Mouse (Mus musculus) lung, postnatal 0 days (tissue): ENCODE results near the gene Btaf1. TPM values are rescaled to one million over a fixed set of nuclear protein-coding genes. Genes with fewer than 3 reads are reported as not detected.

Experiments used
- ATAC-seq: fragments of 200-750 bp; cut with Nextera tagmentation; 2 replicates; pipeline ENCODE4 v1.8.0; 2017; ENCODE audit warnings: moderate library complexity
- DNase-seq: peaks from one replicate; pipeline ENCODE4 v3.0.0-alpha.2; 2016; ENCODE audit warnings: low spot score
- H3K27ac ChIP-seq: fragments of 300-500 bp; sonication (generic); 2 replicates; pipeline ENCODE4 v1.5.1; 2014; ENCODE audit warnings: antibody characterized with exemption, mild to moderate bottlenecking, low read length, mixed read lengths
- H3K27me3 ChIP-seq: fragments of 300-500 bp; sonication (generic); replicated peaks from 2 replicates; pipeline ENCODE4 v1.6.1; 2014; ENCODE audit warnings: low read length, mixed read lengths; ENCODE audit not compliant: insufficient read depth
- H3K36me3 ChIP-seq: fragments of 300-500 bp; sonication (generic); 2 replicates; pipeline ENCODE4 v1.6.1; 2014; ENCODE audit warnings: low read length, mixed read lengths; ENCODE audit not compliant: insufficient read depth
- H3K4me1 ChIP-seq: fragments of 300-500 bp; sonication (generic); 2 replicates; pipeline ENCODE4 v1.6.1; 2014; ENCODE audit warnings: antibody characterized with exemption, low read depth, low read length, mixed read lengths; ENCODE audit not compliant: insufficient read depth
- H3K4me2 ChIP-seq: fragments of 300-500 bp; sonication (generic); replicated peaks from 2 replicates; pipeline ENCODE4 v1.6.1; 2014; ENCODE audit warnings: low read depth, mild to moderate bottlenecking, low read length, moderate library complexity, mixed read lengths
- H3K4me3 ChIP-seq: fragments of 300-500 bp; sonication (generic); 2 replicates; pipeline ENCODE4 v1.5.1; 2014; ENCODE audit warnings: low read depth, low read length
- H3K9ac ChIP-seq: fragments of 300-500 bp; sonication (generic); replicated peaks from 2 replicates; pipeline ENCODE4 v1.6.1; 2014; ENCODE audit warnings: low read depth, mild to moderate bottlenecking
- H3K9me3 ChIP-seq: fragments of 300-500 bp; sonication (generic); 2 replicates; pipeline ENCODE4 v1.6.1; 2016; ENCODE audit warnings: low read length, mixed read lengths
- CTCF ChIP-seq: IDR thresholded peaks from 2 replicates; pipeline ENCODE4 v1.5.1; 2016; ENCODE audit warnings: antibody characterized with exemption, mild to moderate bottlenecking
- EP300 ChIP-seq: IDR thresholded peaks from 2 replicates; pipeline ENCODE4 v1.6.1; 2016; ENCODE audit warnings: antibody characterized with exemption, mild to moderate bottlenecking, control low read depth
- WGBS: fragments of 180-500 bp; shearing (Covaris S2); extraction: QIAGEN DNeasy Blood & Tissue Kit; methylation state at CpG from one replicate; pipeline ENCODE4 v1.1.7; 2014; 5-methylcytosine and 5-hydroxymethylcytosine counted together
- polyA plus RNA-seq: library from polyadenylated mRNA; unstranded; fragments of >200 nt; fragmentation: Nextera tagmentation; extraction: Ambion mirVana; gene quantifications from 2 replicates; pipeline ENCODE4 v1.2.1, GENCODE M21; 2015

Gene Btaf1
- polyA plus RNA-seq, 1 experiment from 2014 or later = 6.4 TPM

DNA sequence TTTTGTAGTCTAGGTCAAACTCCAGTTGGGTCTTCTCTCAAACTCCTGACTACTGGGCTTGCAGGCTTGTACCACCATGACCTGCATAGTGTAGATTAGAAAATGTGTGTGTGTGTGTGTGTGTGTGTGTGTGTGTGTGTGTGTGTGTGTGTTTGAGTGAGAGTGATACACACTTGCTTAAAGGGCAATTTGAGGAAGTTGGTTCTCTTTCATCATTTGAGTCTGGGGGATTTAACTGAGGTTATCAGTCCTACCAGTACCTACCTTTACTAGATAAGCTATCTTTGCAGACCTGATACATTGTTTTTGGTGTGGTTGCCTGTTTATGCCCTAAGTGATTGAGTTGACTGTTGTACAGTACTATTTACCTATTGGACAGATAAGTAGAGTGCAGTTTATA is 6.2 kb downstream of the Btaf1 start:
- Histone ChIP-seq H3K27me3 (no peaks in the 10 kb centered on the region), H3K4me2 (no peak overlapping the region), H3K9ac (no peak overlapping the region), H3K4me1 (peaks cover 6% of the 10 kb centered on the region; the same call in 1 of the 2 replicates), H3K36me3 (no peaks in the 10 kb centered on the region), H3K4me3 (no peak overlapping the region), H3K9me3 (no peaks in the 10 kb centered on the region), H3K27ac (no peak overlapping the region)
- no peak for ATAC-seq
- DNase-seq = no peak
- TF ChIP-seq EP300 (no peak), CTCF (no peak)

DNA sequence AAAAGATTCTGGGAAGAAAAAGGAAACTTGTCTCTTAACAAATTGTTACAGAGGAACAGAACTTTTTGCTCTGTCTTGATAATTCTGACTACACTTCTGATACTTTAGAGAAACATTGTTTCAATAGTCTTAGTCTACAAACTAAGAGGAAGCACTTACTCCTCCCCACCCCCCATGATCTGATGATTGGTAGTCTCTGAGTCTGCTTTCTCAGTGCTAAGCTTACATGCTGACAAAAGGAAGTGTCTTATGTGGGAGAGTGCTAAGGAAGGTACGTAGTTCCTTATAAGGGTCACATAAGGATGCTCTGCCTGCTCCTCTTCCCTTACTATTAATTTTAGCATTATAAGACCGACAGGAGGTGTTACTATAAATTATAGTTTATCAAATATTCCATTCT is 6.7 kb downstream of the Btaf1 start:
- no peaks in the 10 kb centered on the region for H3K9me3 ChIP-seq
- H3K4me3 ChIP-seq = no peak overlapping the region
- no peak overlapping the region for H3K27ac ChIP-seq
- 82% methylated on average over 2 of the region's 2 CpGs for WGBS
- no peak for TF ChIP-seq EP300
- TF ChIP-seq CTCF = no peak
- H3K4me1 ChIP-seq = peaks cover 4% of the 10 kb centered on the region; the same call in 1 of the 2 replicates
- no peak for ATAC-seq
- no peak for DNase-seq
- H3K36me3 ChIP-seq = no peaks in the 10 kb centered on the region
- H3K27me3 ChIP-seq = no peaks in the 10 kb centered on the region
- no peak overlapping the region for H3K4me2 ChIP-seq
- no peak overlapping the region for H3K9ac ChIP-seq

DNA sequence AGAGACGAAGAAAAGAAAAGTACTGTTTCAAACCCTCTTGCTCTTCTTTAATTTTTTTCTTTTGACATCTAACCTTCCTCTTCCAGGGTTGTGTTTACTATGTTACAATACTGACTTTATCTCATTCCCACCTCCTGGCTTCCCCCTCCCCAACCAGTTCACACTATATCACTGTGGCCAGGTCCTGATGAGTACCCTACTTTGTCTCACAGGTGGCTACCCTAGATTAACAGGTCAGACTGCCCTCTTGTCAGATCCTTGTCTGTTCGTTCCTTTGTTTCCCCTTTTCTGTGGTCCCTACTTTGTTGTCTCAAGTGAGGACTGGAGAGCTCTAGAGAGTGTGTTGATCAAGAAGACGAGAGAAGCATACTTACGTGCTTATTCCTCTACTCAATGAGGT is 10.4 kb downstream of the Btaf1 start:
- Histone ChIP-seq H3K27ac (no peak overlapping the region), H3K36me3 (no peaks in the 10 kb centered on the region), H3K27me3 (no peaks in the 10 kb centered on the region), H3K4me1 (peaks cover 2% of the 10 kb centered on the region; the same call in 1 of the 2 replicates), H3K4me3 (no peak overlapping the region), H3K9me3 (no peaks in the 10 kb centered on the region), H3K4me2 (no peak overlapping the region), H3K9ac (no peak overlapping the region)
- no peak for ATAC-seq
- no peak for TF ChIP-seq CTCF
- DNase-seq = no peak
- 57% methylated on average over 4 of the region's 4 CpGs for WGBS

DNA sequence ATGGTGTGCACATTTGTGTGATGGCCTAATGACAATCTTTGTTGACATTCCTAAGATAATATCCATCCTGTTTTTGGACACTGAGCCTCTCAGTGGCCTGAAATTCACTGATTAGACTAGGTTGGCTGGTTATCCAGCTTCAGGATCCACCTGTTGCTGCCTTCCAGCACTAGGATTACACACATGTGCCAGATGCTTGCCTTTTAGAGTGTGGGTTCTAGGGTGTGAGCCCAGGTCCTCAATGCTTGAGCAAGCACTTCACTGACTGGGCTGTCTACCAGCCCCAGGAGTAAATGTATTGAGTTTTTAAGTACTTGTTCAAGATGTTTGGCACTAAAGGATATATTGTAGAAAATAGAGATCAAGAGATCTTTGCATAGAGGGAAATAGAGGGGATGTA is 12.1 kb downstream of the Btaf1 start:
- Histone ChIP-seq H3K4me3 (no peak overlapping the region), H3K9me3 (no peaks in the 10 kb centered on the region), H3K27me3 (no peaks in the 10 kb centered on the region), H3K27ac (no peak overlapping the region), H3K9ac (no peak overlapping the region), H3K36me3 (no peaks in the 10 kb centered on the region), H3K4me1 (peaks cover 2% of the 10 kb centered on the region; the same call in 1 of the 2 replicates), H3K4me2 (no peak overlapping the region)
- TF ChIP-seq EP300 (no peak), CTCF (no peak)
- ATAC-seq = peak; percentile 68; the same call in 1 of the 2 replicates
- peak; percentile 47 for DNase-seq

DNA sequence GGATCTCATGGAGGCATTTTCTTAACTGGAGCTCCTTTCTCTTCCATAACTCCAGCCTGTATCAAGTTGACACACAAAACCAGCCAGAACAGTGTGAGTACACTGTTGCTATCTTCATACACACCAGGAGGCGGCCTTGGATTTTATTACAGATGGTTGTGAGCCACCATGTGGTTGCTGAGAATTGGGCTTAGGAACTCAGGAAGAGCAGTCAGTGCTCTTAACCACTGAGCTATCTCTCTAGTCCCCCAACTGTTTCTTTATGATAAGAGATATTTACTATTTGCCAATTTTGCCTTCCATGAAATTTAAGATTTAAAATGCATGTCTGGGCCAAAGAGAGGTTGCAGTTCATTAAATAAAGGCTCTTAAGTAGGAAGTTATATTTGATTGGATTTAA is 14.2 kb downstream of the Btaf1 start:
- 96% methylated on average over 1 of the region's 1 CpGs for WGBS
- H3K9me3 ChIP-seq = no peaks in the 10 kb centered on the region
- H3K27me3 ChIP-seq = no peaks in the 10 kb centered on the region
- H3K4me1 ChIP-seq = peaks cover 2% of the 10 kb centered on the region; the same call in 1 of the 2 replicates
- no peak for DNase-seq
- no peak overlapping the region for H3K4me3 ChIP-seq
- no peak overlapping the region for H3K4me2 ChIP-seq
- no peak overlapping the region for H3K9ac ChIP-seq
- no peak for ATAC-seq
- TF ChIP-seq EP300 (no peak), CTCF (no peak)
- no peak overlapping the region for H3K27ac ChIP-seq
- H3K36me3 ChIP-seq = no peaks in the 10 kb centered on the region

DNA sequence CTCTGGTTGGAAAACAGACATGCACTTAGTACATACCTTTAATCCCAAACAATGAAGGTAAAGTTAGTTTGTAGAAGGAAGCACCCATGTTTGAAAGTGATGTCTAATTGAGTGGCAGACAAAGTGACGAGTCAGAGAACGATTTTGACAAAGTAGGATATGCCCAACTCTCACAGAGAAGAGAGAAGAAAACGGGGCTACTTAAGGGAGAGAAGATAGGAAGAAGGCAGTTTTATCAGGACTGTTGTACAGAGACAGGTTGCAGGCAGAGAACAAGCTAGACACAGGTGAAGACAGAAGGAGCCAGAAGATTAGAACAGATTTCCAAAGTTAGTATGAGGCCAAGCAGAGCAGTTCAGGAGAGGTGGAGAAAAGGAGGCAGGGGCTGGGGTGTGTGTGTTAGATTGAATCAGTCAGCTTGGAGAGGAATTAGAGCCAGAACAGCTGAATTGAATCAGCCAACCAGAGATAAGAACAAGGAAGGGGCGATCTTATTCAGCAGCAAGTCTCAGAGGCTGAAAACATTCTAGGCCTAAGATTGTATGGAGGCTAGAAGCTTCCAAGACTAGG is 27.8 kb downstream of the Btaf1 start:
- H3K36me3 ChIP-seq = peaks cover 6% of the 10 kb centered on the region; the same call in 1 of the 2 replicates
- no peak overlapping the region for H3K4me3 ChIP-seq
- TF ChIP-seq CTCF (no peak), EP300 (no peak)
- no peak for ATAC-seq
- H3K4me1 ChIP-seq = no peaks in the 10 kb centered on the region
- no peak for DNase-seq
- no peak overlapping the region for H3K9ac ChIP-seq
- no peaks in the 10 kb centered on the region for H3K9me3 ChIP-seq
- no peak overlapping the region for H3K4me2 ChIP-seq
- no peak overlapping the region for H3K27ac ChIP-seq
- H3K27me3 ChIP-seq = no peaks in the 10 kb centered on the region
- 60% methylated on average over 4 of the region's 4 CpGs for WGBS

DNA sequence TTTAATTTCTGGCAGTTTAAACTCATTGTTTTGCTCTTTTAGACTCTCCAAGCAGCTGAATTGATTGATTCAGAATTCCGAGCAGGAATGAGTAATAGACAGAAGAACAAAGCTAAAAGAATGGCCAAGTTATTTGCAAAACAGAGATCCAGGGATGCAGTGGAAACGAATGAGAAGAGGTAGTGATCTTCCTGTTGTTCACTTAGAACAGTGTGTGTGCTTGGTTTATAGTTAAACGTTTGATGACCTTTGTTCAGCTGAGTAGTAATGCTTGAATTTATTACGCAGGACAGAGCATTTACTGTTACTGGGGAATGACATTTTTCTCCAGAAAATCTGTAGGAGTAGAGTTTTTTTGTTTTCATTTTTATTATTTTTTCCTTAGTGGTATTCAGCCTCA is 32.5 kb downstream of the Btaf1 start:
- TF ChIP-seq EP300 = no peak
- Histone ChIP-seq H3K9me3 (no peaks in the 10 kb centered on the region), H3K27ac (no peak overlapping the region), H3K9ac (no peak overlapping the region), H3K27me3 (no peaks in the 10 kb centered on the region), H3K4me1 (no peaks in the 10 kb centered on the region), H3K36me3 (peaks cover 11% of the 10 kb centered on the region; the same call in 1 of the 2 replicates), H3K4me2 (no peak overlapping the region), H3K4me3 (no peak overlapping the region)
- DNase-seq (no peak), ATAC-seq (no peak)
- WGBS = 85% methylated on average over 4 of the region's 4 CpGs
